Mouse (Mus musculus) stomach, embryonic 14.5 days (tissue): ENCODE measurements at regions not wholly inside any gene's neighbourhood (a gene's known extent, or its start where the extent isn't known, plus 50 kb on each side); places are given as distances from the start of the nearest gene placed in this dataset.
A peak's percentile ranks its signal among the peaks of the same experiment; 100 is the strongest.

ENCODE experiments used
- ATAC-seq: fragments of 200-750 bp; cut with Nextera tagmentation; 2 replicates; pipeline ENCODE4 v1.8.0; 2017; ENCODE audit warnings: low read depth, moderate TSS enrichment; ENCODE audit not compliant: insufficient number of reproducible peaks, insufficient read depth, low FRiP score
- H3K27ac ChIP-seq: fragments of 300-500 bp; sonication (generic); 2 replicates; pipeline ENCODE4 v1.5.1; 2014; ENCODE audit warnings: mild to moderate bottlenecking, low read length, moderate library complexity, mixed read lengths
- H3K27me3 ChIP-seq: fragments of 300-500 bp; sonication (generic); 2 replicates; pipeline ENCODE4 v1.6.1; 2014; ENCODE audit warnings: low read length, control low read depth, mixed read lengths; ENCODE audit not compliant: control insufficient read depth, insufficient read depth
- H3K36me3 ChIP-seq: fragments of 300-500 bp; sonication (generic); 2 replicates; pipeline ENCODE4 v1.6.1; 2014; ENCODE audit warnings: mild to moderate bottlenecking, control low read depth, low read length, moderate library complexity, mixed read lengths; ENCODE audit not compliant: control insufficient read depth, insufficient read depth
- H3K4me1 ChIP-seq: fragments of 300-500 bp; sonication (generic); 2 replicates; pipeline ENCODE4 v1.6.1; 2014; ENCODE audit warnings: low read length, control low read depth, mixed read lengths; ENCODE audit not compliant: control insufficient read depth, insufficient read depth
- H3K4me2 ChIP-seq: fragments of 300-500 bp; sonication (generic); replicated peaks from 2 replicates; pipeline ENCODE4 v1.6.1; 2014; ENCODE audit warnings: low read depth, low read length, control low read depth
- H3K4me3 ChIP-seq: fragments of 300-500 bp; sonication (generic); 2 replicates; pipeline ENCODE4 v1.5.1; 2014; ENCODE audit warnings: low read depth, low read length, control low read depth
- H3K9ac ChIP-seq: fragments of 300-500 bp; sonication (generic); replicated peaks from 2 replicates; pipeline ENCODE4 v1.6.1; 2014; ENCODE audit warnings: low read depth, mild to moderate bottlenecking, control low read depth, low read length, moderate library complexity, mixed read lengths
- H3K9me3 ChIP-seq: fragments of 300-500 bp; sonication (generic); 2 replicates; pipeline ENCODE4 v1.6.1; 2016; ENCODE audit warnings: low read depth, low read length, control low read depth; ENCODE audit not compliant: control insufficient read depth
- WGBS: fragments of 180-500 bp; shearing (Covaris S2); extraction: QIAGEN DNeasy Blood & Tissue Kit; methylation state at CpG from one replicate; pipeline ENCODE4 v1.1.7; 2014; 5-methylcytosine and 5-hydroxymethylcytosine counted together

GRCm38 (mm10) chr6:52064176-52065015, 52.0 kb upstream of the Skap2 start:
- Histone ChIP-seq H3K9ac (no peak overlapping the region), H3K27ac (peak overlapping the region; percentile 48; the same call in 1 of the 2 replicates), H3K4me1 (peaks cover 14% of the 10 kb centered on the region), H3K36me3 (no peaks in the 10 kb centered on the region), H3K27me3 (no peaks in the 10 kb centered on the region), H3K4me3 (no peak overlapping the region), H3K9me3 (no peaks in the 10 kb centered on the region), H3K4me2 (no peak overlapping the region)
- ATAC-seq, result no peak
- WGBS, result 60% methylated on average over 13 of the region's 13 CpGs
